Mouse (Mus musculus) G1E (cell line): ENCODE data around the gene Bud23. TPM values are rescaled to one million over a fixed set of nuclear protein-coding genes. Genes with fewer than 3 reads are reported as not detected.

Experiments
- ATAC-seq: 2 replicates; pipeline ENCODE4 v1.8.0; 2016; ENCODE audit warnings: mild to moderate bottlenecking; ENCODE audit not compliant: insufficient number of reproducible peaks, poor library complexity, low FRiP score, severe bottlenecking; ENCODE audit errors: extremely low read depth
- DNase-seq: peaks from one replicate; pipeline ENCODE4 v3.0.0; 2012; ENCODE audit warnings: low spot score
- H3K27me3 ChIP-seq: 2 replicates; pipeline ENCODE4 v1.6.1; 2012; ENCODE audit warnings: mild to moderate bottlenecking, low read length, inconsistent platforms; ENCODE audit not compliant: insufficient read depth
- H3K36me3 ChIP-seq: replicated peaks from 2 replicates; pipeline ENCODE3; 2012; ENCODE audit warnings: mild to moderate bottlenecking, inconsistent platforms
- H3K4me1 ChIP-seq: 2 replicates; pipeline ENCODE4 v1.6.1; 2012; ENCODE audit warnings: low read depth, low read length, inconsistent platforms, mixed read lengths; ENCODE audit not compliant: insufficient read depth
- H3K4me3 ChIP-seq: 2 replicates; pipeline ENCODE4 v1.5.1; 2012; ENCODE audit warnings: low read depth, mild to moderate bottlenecking, inconsistent platforms, low read length, moderate library complexity, mixed read lengths
- H3K9me3 ChIP-seq: replicated peaks from 2 replicates; pipeline ENCODE4 v1.6.1; 2012; ENCODE audit warnings: inconsistent platforms
- CTCF ChIP-seq: IDR thresholded peaks from 2 replicates; pipeline ENCODE4 v1.5.1; 2012; ENCODE audit warnings: low read depth, low read length, inconsistent platforms, mixed read lengths
- GATA1 ChIP-seq: IDR thresholded peaks from 2 replicates; pipeline ENCODE4 v1.6.1; 2012; ENCODE audit warnings: borderline replicate concordance, low read length, inconsistent platforms, mixed read lengths
- GATA2 ChIP-seq: IDR thresholded peaks from 2 replicates; pipeline ENCODE4 v1.6.1; 2012; ENCODE audit warnings: low read depth, low read length, inconsistent platforms, borderline replicate concordance
- POLR2AphosphoS5 ChIP-seq: IDR thresholded peaks from 2 replicates; pipeline ENCODE4 v1.6.1; 2012; ENCODE audit warnings: low read depth, low read length, inconsistent platforms; ENCODE audit not compliant: insufficient replicate concordance
- TAL1 ChIP-seq: conservative IDR thresholded peaks from 2 replicates; pipeline ENCODE4 v1.6.1; 2012; ENCODE audit warnings: low read depth, low read length, inconsistent platforms, mixed read lengths
- polyA plus RNA-seq: library from polyadenylated mRNA; stranded (reverse); fragments of >175 nt; gene quantifications from 2 replicates; pipeline ENCODE4 v1.2.3, GENCODE M21; 2012
- total RNA-seq, 2 experiments: library from RNA; stranded (forward) in 1 of 2; stranded (reverse) in 1 of 2; fragments of 200-1000 nt in 1 of 2; fragments of >200 nt in 1 of 2; fragmentation: Nextera tagmentation in 1 of 2; gene quantifications; 2 replicates each; pipeline ENCODE4 v1.2.3; 2014 to 2017

Bud23 gene
- total and polyA plus RNA-seq, 3 experiments, result 67.0 to 203 (median 79.3) TPM

- DNase-seq, result no peak
- TF ChIP-seq GATA1, result no peak
- no peak for TF ChIP-seq POLR2AphosphoS5
- no peak for TF ChIP-seq TAL1
- Histone ChIP-seq H3K27me3 (peaks cover 7% of the 10 kb centered on the region; the same call in 1 of the 2 replicates), H3K36me3 (peaks cover 6% of the 10 kb centered on the region), H3K4me3 (no peak overlapping the region), H3K4me1 (peaks cover 45% of the 10 kb centered on the region), H3K9me3 (no peaks in the 10 kb centered on the region)
- ATAC-seq, result no peak
Measured at GRCm38 (mm10) chr5:135021814-135022213, 42.9 kb downstream of the Bud23 start.

GRCm38 (mm10) chr5:135016224-135016759 is 48.5 kb downstream of the Bud23 start:
- Histone ChIP-seq H3K9me3 (no peaks in the 10 kb centered on the region), H3K27me3 (no peaks in the 10 kb centered on the region), H3K4me3 (no peak overlapping the region), H3K4me1 (peaks cover 35% of the 10 kb centered on the region), H3K36me3 (peaks cover 31% of the 10 kb centered on the region)
- TF ChIP-seq POLR2AphosphoS5 (no peak), TAL1 (no peak), CTCF (no peak), GATA2 (no peak), GATA1 (no peak)
- DNase-seq, result no peak
- ATAC-seq, result no peak

GRCm38 (mm10) chr5:135015497-135015896 is 49.3 kb downstream of the Bud23 start:
- Histone ChIP-seq H3K4me1 (peaks cover 43% of the 10 kb centered on the region), H3K27me3 (no peaks in the 10 kb centered on the region), H3K4me3 (no peak overlapping the region), H3K9me3 (no peaks in the 10 kb centered on the region), H3K36me3 (peaks cover 39% of the 10 kb centered on the region)
- ATAC-seq, result peak; percentile 64
- DNase-seq, result peak; percentile 57
- TF ChIP-seq CTCF, result peak; percentile 98
- no peak for TF ChIP-seq GATA1

- TF ChIP-seq TAL1, result no peak
- TF ChIP-seq GATA2, result no peak
- TF ChIP-seq GATA1, result no peak
- peak; percentile 63; the same call in 1 of the 2 replicates for TF ChIP-seq CTCF
- Histone ChIP-seq H3K4me1 (peaks cover 60% of the 10 kb centered on the region), H3K9me3 (no peaks in the 10 kb centered on the region), H3K4me3 (no peak overlapping the region), H3K27me3 (no peaks in the 10 kb centered on the region), H3K36me3 (peaks cover 41% of the 10 kb centered on the region)
- DNase-seq (no peak), ATAC-seq (no peak)
Measured at GRCm38 (mm10) chr5:135012671-135013441, 51.9 kb downstream of the Bud23 start.

- Histone ChIP-seq H3K27me3 (no peaks in the 10 kb centered on the region), H3K9me3 (no peaks in the 10 kb centered on the region), H3K4me3 (peak overlapping the region; percentile 84; the same call in 1 of the 2 replicates), H3K36me3 (peaks cover 41% of the 10 kb centered on the region), H3K4me1 (peaks cover 65% of the 10 kb centered on the region)
- no peak for TF ChIP-seq GATA2
- no peak for TF ChIP-seq TAL1
- TF ChIP-seq CTCF, result no peak
- TF ChIP-seq GATA1, result no peak
- TF ChIP-seq POLR2AphosphoS5, result no peak
- no peak for DNase-seq
- ATAC-seq, result no peak
Measured at GRCm38 (mm10) chr5:135011809-135012613, 52.7 kb downstream of the Bud23 start.
